Mouse (Mus musculus): ENCODE data around the gene Rpa1. TPM values are rescaled to one million over a fixed set of nuclear protein-coding genes. Genes with fewer than 3 reads are reported as not detected.
"Not testable (repeated sequence)": the region's sequence is repeated elsewhere in the genome, so short reads cannot be mapped to it uniquely, and the experiment has no call there.

The Rpa1 gene
- polyA plus RNA-seq, 1 experiment = 43.2 TPM

DNA sequence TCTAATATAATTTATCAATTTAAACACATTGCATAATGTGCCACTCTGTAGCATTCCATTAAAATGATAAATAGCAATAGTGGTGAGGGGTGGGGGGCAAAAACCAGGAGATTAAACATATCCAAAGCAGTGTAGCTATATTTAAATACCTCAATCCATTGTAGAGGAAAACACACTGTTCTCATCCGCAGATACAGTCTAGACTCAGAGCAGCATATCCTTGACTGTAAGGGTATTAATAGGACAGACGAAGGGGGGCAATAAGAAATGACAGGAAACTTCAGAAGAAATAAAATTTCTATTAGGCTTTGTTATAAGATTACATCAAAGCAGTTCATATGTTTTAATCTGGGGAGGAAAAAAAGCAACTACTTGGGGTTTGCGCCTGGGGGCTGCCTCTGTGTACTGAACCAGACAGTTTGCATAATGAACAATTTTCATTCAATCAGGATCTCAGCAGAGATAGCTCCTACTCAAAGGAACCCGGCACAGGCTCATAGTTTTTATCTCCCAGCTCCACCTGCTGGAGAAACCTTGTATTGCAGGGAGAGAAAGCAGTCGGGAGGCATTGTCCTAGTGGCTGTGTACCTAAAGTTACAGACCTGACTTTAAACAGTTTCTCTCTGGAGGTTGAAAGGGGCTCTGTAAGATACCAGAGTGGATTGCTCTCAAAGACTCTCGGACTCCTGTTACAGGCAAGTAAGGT lies 57.4 kb downstream of the Rpa1 start:
- TF ChIP-seq CTCF (IDR thresholded peaks at IDR 0.05; ENCODE audit: low read depth, low read length) = peak; percentile 43; the same call in 1 of the 2 replicates
- TF ChIP-seq POLR2A (IDR thresholded peaks at IDR 0.05; ENCODE audit: borderline replicate concordance, low read depth, low read length) = no peak
- no peak overlapping the region for H3K4me3 ChIP-seq (ENCODE audit: insufficient read depth, low read length)
- H3K27ac ChIP-seq (ENCODE audit: insufficient read depth, low read depth, low read length) = no peak overlapping the region
- H3K4me1 ChIP-seq (ENCODE audit: control insufficient read depth, insufficient read depth, low read length) = peaks cover 4% of the 10 kb centered on the region

DNA sequence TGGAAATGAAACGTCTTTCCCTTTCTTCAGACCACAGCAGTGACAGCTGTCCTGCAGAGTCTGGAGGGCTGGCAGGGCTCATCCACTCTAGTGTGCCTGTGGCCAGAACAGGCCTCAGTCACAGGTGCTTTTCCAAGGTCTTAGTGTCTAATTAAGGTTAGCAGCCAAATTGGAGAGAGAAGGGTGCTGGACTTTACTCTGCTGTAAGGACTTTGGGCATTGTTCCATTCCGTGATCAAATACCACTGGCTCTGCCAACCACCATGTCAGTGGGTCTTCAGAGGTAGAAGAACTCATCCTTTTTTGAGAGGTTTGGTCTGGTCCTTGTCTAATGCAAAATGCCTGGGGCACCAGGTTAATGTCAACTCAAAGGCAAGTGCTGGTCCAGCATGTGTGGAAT lies 59.0 kb downstream of the Rpa1 start:
- Histone ChIP-seq H3K27ac (ENCODE audit: insufficient read depth, low read depth, low read length) (no peak overlapping the region), H3K4me3 (ENCODE audit: insufficient read depth, low read length) (no peak overlapping the region), H3K4me1 (ENCODE audit: control insufficient read depth, insufficient read depth, low read length) (no peaks in the 10 kb centered on the region)
- no peak for TF ChIP-seq POLR2A (IDR thresholded peaks at IDR 0.05; ENCODE audit: borderline replicate concordance, low read depth, low read length)
- TF ChIP-seq CTCF (IDR thresholded peaks at IDR 0.05; ENCODE audit: low read depth, low read length) = no peak

- TF ChIP-seq CTCF (IDR thresholded peaks at IDR 0.05; ENCODE audit: low read depth, low read length) (no peak), POLR2A (IDR thresholded peaks at IDR 0.05; ENCODE audit: borderline replicate concordance, low read depth, low read length) (no peak)
- Histone ChIP-seq H3K4me1 (ENCODE audit: control insufficient read depth, insufficient read depth, low read length) (no peaks in the 10 kb centered on the region), H3K4me3 (ENCODE audit: insufficient read depth, low read length) (no peak overlapping the region), H3K27ac (ENCODE audit: insufficient read depth, low read depth, low read length) (no peak overlapping the region)
Observed at GRCm38 (mm10) chr11:75288517-75288916, 59.6 kb downstream of the Rpa1 start.

DNA sequence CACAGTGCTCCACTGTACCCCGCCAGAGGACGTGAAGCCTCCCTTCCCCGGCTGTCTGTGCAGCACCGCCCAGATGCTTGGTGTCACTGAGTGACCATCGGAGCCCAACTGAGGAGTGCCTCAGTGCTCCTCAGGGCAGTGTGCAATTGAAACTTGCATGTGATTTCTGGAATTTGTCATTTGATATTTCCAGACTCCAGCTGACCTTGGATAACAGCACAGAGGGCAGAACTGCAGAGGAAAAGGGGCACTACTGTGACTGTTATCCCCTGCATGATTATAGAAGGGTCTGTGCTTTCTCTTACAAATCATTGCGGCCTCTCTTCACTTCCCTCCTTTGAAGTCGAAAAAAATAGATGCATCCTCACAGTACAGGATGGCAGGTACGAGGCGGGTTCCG lies 60.2 kb downstream of the Rpa1 start:
- no peak overlapping the region for H3K4me3 ChIP-seq (ENCODE audit: insufficient read depth, low read length)
- no peak overlapping the region for H3K27ac ChIP-seq (ENCODE audit: insufficient read depth, low read depth, low read length)
- H3K4me1 ChIP-seq (ENCODE audit: control insufficient read depth, insufficient read depth, low read length) = no peaks in the 10 kb centered on the region
- no peak for TF ChIP-seq CTCF (IDR thresholded peaks at IDR 0.05; ENCODE audit: low read depth, low read length)
- TF ChIP-seq POLR2A (IDR thresholded peaks at IDR 0.05; ENCODE audit: borderline replicate concordance, low read depth, low read length) = no peak

DNA sequence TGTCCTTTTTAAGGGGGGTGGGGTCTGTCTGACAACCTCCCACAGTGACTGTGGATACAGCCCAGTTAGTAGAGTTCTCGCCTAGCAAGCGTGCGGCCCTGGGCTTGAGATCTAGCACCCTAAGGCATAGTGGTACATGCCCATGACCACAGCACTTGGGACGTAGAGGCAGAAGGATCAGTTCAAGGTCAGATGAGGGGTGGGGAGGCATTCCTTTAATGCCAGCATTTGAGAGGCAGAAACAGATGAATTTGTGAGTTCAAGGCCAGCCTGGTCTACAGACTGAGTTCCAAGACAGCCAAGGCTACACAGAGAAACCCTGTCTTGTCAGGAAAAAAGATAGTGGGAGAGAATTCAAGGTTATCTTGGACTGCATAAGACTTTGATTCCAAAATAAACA lies 61.3 kb downstream of the Rpa1 start:
- TF ChIP-seq POLR2A (IDR thresholded peaks at IDR 0.05; ENCODE audit: borderline replicate concordance, low read depth, low read length) (no peak), CTCF (IDR thresholded peaks at IDR 0.05; ENCODE audit: low read depth, low read length) (no peak)
- H3K4me1 ChIP-seq (ENCODE audit: control insufficient read depth, insufficient read depth, low read length) = no peaks in the 10 kb centered on the region
- no peak overlapping the region for H3K27ac ChIP-seq (ENCODE audit: insufficient read depth, low read depth, low read length)
- H3K4me3 ChIP-seq (ENCODE audit: insufficient read depth, low read length) = no peak overlapping the region

DNA sequence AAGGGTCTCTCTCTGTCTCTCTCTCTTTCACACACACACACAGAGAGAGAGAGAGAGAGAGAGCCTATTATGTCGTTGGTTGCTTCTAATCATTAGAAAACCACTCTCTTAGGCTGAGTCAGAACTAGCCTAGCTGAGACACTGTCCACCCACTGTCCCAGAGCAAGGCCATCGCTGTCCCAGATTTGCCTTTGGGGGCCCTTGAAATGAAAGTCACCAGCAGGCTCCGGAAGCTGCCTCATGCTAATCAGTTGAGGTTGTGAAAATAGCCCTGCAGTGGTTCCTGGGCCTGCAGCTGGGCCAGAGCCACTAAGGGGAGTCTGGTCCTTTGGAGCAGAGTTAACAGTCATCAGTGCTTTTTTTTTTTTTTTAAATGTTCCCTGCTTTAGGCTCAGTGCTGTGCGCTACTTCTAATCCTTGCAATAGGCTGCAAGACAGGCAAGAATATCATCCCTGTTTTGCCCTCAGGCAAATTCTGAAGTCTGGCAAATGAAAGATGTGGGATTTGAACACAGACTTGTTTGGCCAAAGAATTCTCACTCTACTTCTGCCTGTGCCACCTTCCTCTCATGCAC lies 62.1 kb downstream of the Rpa1 start:
- H3K27ac ChIP-seq (ENCODE audit: insufficient read depth, low read depth, low read length) = no peak overlapping the region
- no peak overlapping the region for H3K4me3 ChIP-seq (ENCODE audit: insufficient read depth, low read length)
- no peaks in the 10 kb centered on the region for H3K4me1 ChIP-seq (ENCODE audit: control insufficient read depth, insufficient read depth, low read length)
- TF ChIP-seq CTCF (IDR thresholded peaks at IDR 0.05; ENCODE audit: low read depth, low read length) (no peak), POLR2A (IDR thresholded peaks at IDR 0.05; ENCODE audit: borderline replicate concordance, low read depth, low read length) (no peak)

DNA sequence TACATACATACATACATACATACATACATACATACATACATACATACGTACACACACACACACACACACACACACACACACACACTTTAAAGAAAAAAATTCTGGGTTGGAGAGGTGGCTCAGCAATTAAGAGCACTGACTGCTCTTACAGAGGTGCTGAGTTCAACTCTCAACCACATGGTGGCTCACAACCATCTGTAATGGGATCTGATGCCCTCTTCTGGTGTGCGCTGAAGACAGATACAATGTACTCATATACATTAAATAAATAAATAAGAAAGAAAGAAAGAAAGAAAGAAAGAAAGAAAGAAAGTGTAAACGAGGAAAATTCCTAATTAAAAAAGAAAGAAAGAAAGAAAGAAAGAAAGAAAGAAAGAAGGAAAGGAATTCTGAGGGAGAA lies 64.3 kb downstream of the Rpa1 start:
- not testable (repeated sequence) for H3K4me1 ChIP-seq (ENCODE audit: control insufficient read depth, insufficient read depth, low read length); H3K4me3 ChIP-seq (ENCODE audit: insufficient read depth, low read length); H3K27ac ChIP-seq (ENCODE audit: insufficient read depth, low read depth, low read length)

DNA sequence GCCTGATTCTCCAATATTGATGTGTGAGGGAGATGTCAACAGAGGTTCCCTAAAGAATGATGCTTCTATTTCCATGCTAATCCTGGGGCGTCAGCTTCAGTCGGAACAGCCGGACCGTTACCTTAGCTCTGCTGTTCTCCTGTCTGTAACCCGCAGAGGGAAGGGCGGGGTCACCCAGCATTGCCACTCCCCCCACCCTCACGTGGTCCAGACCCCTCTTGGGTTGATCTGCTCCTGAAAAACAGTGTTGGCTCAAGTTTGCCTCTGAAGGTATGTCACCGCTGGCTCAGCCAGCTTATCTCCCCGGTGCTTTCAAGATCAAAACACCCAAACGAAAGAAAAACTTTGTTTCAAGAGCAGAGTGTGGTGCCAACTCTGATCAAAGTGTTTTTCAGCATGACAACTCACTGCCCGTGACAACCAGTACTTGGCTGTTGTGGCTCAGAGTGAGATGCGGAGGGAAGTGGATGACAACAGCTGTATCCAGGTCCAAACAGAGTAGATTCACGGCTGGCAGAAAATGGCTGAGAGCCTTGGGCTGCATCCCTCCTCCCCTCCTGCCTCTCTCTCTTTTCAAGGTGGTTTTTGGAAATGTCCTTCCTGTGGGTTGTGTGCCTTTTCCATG lies 65.5 kb downstream of the Rpa1 start:
- Histone ChIP-seq H3K4me3 (ENCODE audit: insufficient read depth, low read length) (no peak overlapping the region), H3K27ac (ENCODE audit: insufficient read depth, low read depth, low read length) (no peak overlapping the region), H3K4me1 (ENCODE audit: control insufficient read depth, insufficient read depth, low read length) (no peaks in the 10 kb centered on the region)
- TF ChIP-seq POLR2A (IDR thresholded peaks at IDR 0.05; ENCODE audit: borderline replicate concordance, low read depth, low read length) (no peak), CTCF (IDR thresholded peaks at IDR 0.05; ENCODE audit: low read depth, low read length) (no peak)

GRCm38 (mm10) chr11:75281380-75282256 lies 66.5 kb downstream of the Rpa1 start:
- Histone ChIP-seq H3K27ac (ENCODE audit: insufficient read depth, low read depth, low read length) (no peak overlapping the region), H3K4me3 (ENCODE audit: insufficient read depth, low read length) (no peak overlapping the region), H3K4me1 (ENCODE audit: control insufficient read depth, insufficient read depth, low read length) (no peaks in the 10 kb centered on the region)
- TF ChIP-seq POLR2A (IDR thresholded peaks at IDR 0.05; ENCODE audit: borderline replicate concordance, low read depth, low read length) (no peak), CTCF (IDR thresholded peaks at IDR 0.05; ENCODE audit: low read depth, low read length) (no peak)

All from bone marrow macrophage, adult 2 months (primary cell).